Comparison of ENCODE assay signal across 9 mouse cellular contexts in genomic region chr3:152668239-152668638, GRCm38 (mm10). TPM values are rescaled to one million over a fixed set of nuclear protein-coding genes. Genes with fewer than 3 reads are reported as not detected.
A peak's percentile ranks its signal among the peaks of the same experiment; 100 is the strongest.
DNase-seq lines count a peak whose midpoint lies in the region; ATAC-seq and TF ChIP-seq lines count a peak whose summit lies in the region.
"Had no signal": no experiment of that assay in that cellular context is flagged by ENCODE, and none has a peak within 500 bp of the region (broad histone marks: within the 10 kb centered on the region; RNA-seq: fewer than 3 reads in every experiment).

TSS of gene Ak5 (minus strand) at chr3:152668360.

- peak within 1 kb of the TSS; percentile 94 for H3K4me2 ChIP-seq in kidney, postnatal 0 days (ENCODE audit: low read length)
- H3K4me2 ChIP-seq in embryonic facial prominence, embryonic 12.5 days (replicated peaks) = peak within 1 kb of the TSS; percentile 99
- H3K4me2 ChIP-seq in intestine, postnatal 0 days (replicated peaks; ENCODE audit: low read depth) = peak within 1 kb of the TSS; percentile 77
- peak within 1 kb of the TSS; percentile 98 for H3K4me2 ChIP-seq in midbrain, embryonic 14.5 days (ENCODE audit: low read length)

- peak within 1 kb of the TSS; percentile 51 for H3K4me3 ChIP-seq in kidney, postnatal 0 days (replicated peaks; ENCODE audit: low read depth, low read length)
- peak within 1 kb of the TSS; percentile 55 for H3K4me3 ChIP-seq in embryonic facial prominence, embryonic 12.5 days
- H3K4me3 ChIP-seq in intestine, postnatal 0 days (ENCODE audit: low read depth, low read length) = peak within 1 kb of the TSS; percentile 41
- peak within 1 kb of the TSS; percentile 51 for H3K4me3 ChIP-seq in midbrain, embryonic 14.5 days (replicated peaks; ENCODE audit: low read depth, low read length)

- H3K9ac ChIP-seq in kidney, postnatal 0 days (ENCODE audit: low read depth, low read length) = peak within 1 kb of the TSS; percentile 46
- peak within 1 kb of the TSS; percentile 63 for H3K9ac ChIP-seq in embryonic facial prominence, embryonic 12.5 days
- H3K9ac ChIP-seq in intestine, postnatal 0 days (ENCODE audit: low read depth, low read length) = peak within 1 kb of the TSS; percentile 37; the same call in 1 of the 2 replicates
- H3K9ac ChIP-seq in midbrain, embryonic 14.5 days (replicated peaks; ENCODE audit: low read length) = peak within 1 kb of the TSS; percentile 64

- H3K27me3 ChIP-seq in kidney, postnatal 0 days (ENCODE audit: insufficient read depth, low read length) = peaks cover 12% of the 10 kb centered on the region; the same call in 1 of the 2 replicates
- peaks cover 29% of the 10 kb centered on the region for H3K27me3 ChIP-seq in embryonic facial prominence, embryonic 12.5 days
- peaks cover 22% of the 10 kb centered on the region for H3K27me3 ChIP-seq in intestine, postnatal 0 days (replicated peaks; ENCODE audit: control insufficient read depth, insufficient read depth, low read length)
- H3K27me3 ChIP-seq in midbrain, embryonic 14.5 days (ENCODE audit: control insufficient read depth, insufficient read depth, low read length) = peaks cover 22% of the 10 kb centered on the region; the same call in 1 of the 2 replicates

- H3K9me3 ChIP-seq in kidney, postnatal 0 days (replicated peaks; ENCODE audit: low read length) = no peaks in the 10 kb centered on the region
- no peaks in the 10 kb centered on the region for H3K9me3 ChIP-seq in embryonic facial prominence, embryonic 12.5 days
- H3K9me3 ChIP-seq in intestine, postnatal 0 days (ENCODE audit: control insufficient read depth) = no peaks in the 10 kb centered on the region
- H3K9me3 ChIP-seq in midbrain, embryonic 14.5 days (ENCODE audit: control insufficient read depth, low read length) = no peaks in the 10 kb centered on the region

- no peak for ATAC-seq in kidney, postnatal 0 days (replicated peaks; ENCODE audit: low FRiP score, low read depth)
- no peak for ATAC-seq in embryonic facial prominence, embryonic 12.5 days (ENCODE audit: insufficient number of reproducible peaks, insufficient read depth, low FRiP score, low TSS enrichment)
- no peak for ATAC-seq in intestine, postnatal 0 days
- peak; percentile 55 for ATAC-seq in midbrain, embryonic 14.5 days (ENCODE audit: low FRiP score, low TSS enrichment)

- TF ChIP-seq CTCF in kidney, postnatal 0 days (IDR thresholded peaks at IDR 0.05; ENCODE audit: low read depth) = no peak
- TF ChIP-seq CTCF in intestine, postnatal 0 days (IDR thresholded peaks at IDR 0.05; ENCODE audit: low read depth) = no peak

- DNase-seq in kidney, postnatal 0 days (ENCODE audit: low spot score) = no peak
- no peak for DNase-seq in kidney, postnatal 10 days
- no peak for DNase-seq in midbrain, embryonic 14.5 days
- no peak for DNase-seq in thymus, postnatal 25 days
- DNase-seq in ovary, adult 18-20 months (ENCODE audit: low spot score) = no peak
- no peak for DNase-seq in urinary bladder, adult 18-20 months (ENCODE audit: low spot score in 2 of 2)

- peaks cover 7% of the 10 kb centered on the region for H3K4me1 ChIP-seq in kidney, postnatal 0 days (replicated peaks; ENCODE audit: insufficient read depth, low read length)
- 0 out of 2 replicates have a peak, but pooled peaks cover 6% of the 10 kb centered on the region for H3K4me1 ChIP-seq in embryonic facial prominence, embryonic 12.5 days
- H3K4me1 ChIP-seq in intestine, postnatal 0 days (replicated peaks; ENCODE audit: control insufficient read depth, insufficient read depth, low read length) = no peaks in the 10 kb centered on the region
- H3K4me1 ChIP-seq in midbrain, embryonic 14.5 days (ENCODE audit: control insufficient read depth, insufficient read depth, low read length) = no peaks in the 10 kb centered on the region

- no peaks in the 10 kb centered on the region for H3K36me3 ChIP-seq in kidney, postnatal 0 days (ENCODE audit: insufficient read depth, low read length)
- H3K36me3 ChIP-seq in embryonic facial prominence, embryonic 12.5 days = no peaks in the 10 kb centered on the region
- no peaks in the 10 kb centered on the region for H3K36me3 ChIP-seq in intestine, postnatal 0 days (ENCODE audit: control insufficient read depth, insufficient read depth)
- H3K36me3 ChIP-seq in midbrain, embryonic 14.5 days (ENCODE audit: control insufficient read depth, insufficient read depth, low read length) = no peaks in the 10 kb centered on the region

- 26% methylated on average over 1 of the region's 5 CpGs for WGBS in kidney, postnatal 0 days
- 17% methylated on average over 2 of the region's 5 CpGs for WGBS in embryonic facial prominence, embryonic 12.5 days
- 4% methylated on average over 5 of the region's 5 CpGs for WGBS in intestine, postnatal 0 days
- 3% methylated on average over 5 of the region's 5 CpGs for WGBS in midbrain, embryonic 14.5 days

- no peak within 1 kb of the TSS for H3K27ac ChIP-seq in kidney, postnatal 0 days
- H3K27ac ChIP-seq in embryonic facial prominence, embryonic 12.5 days = no peak within 1 kb of the TSS
- no peak within 1 kb of the TSS for H3K27ac ChIP-seq in intestine, postnatal 0 days (ENCODE audit: low read depth, low read length)
- H3K27ac ChIP-seq in midbrain, embryonic 14.5 days (replicated peaks; ENCODE audit: low read depth, low read length) = no peak within 1 kb of the TSS
- H3K27ac ChIP-seq: macrophage had no signal

RNA-seq across cellular contexts. Expression of gene Ak5, which starts in this region (rescaled TPM):
- 4.6 and 5.9 TPM in 2 replicates for polyA plus RNA-seq in kidney, postnatal 0 days (2015; fragmentation: Nextera tagmentation; extraction: Ambion mirVana)
- 1.5 and 1.9 TPM in 2 replicates for polyA plus RNA-seq in embryonic facial prominence, embryonic 12.5 days (2016; fragmentation: Nextera tagmentation; extraction: Ambion mirVana)
- polyA plus RNA-seq in intestine, postnatal 0 days (2015; fragmentation: Nextera tagmentation; extraction: Ambion mirVana) = 0.18 and 0.33 TPM in 2 replicates
- 7.8 and 9.2 TPM in 2 replicates for polyA plus RNA-seq in midbrain, embryonic 14.5 days (2014; fragmentation: Nextera tagmentation; extraction: Ambion mirVana)
- polyA plus RNA-seq: macrophage had no signal
